Mouse (Mus musculus) ZHBTc4 (cell line): Measurements from ENCODE around the gene Polr3a.
A peak's percentile ranks its signal among the peaks of the same experiment; 100 is the strongest.

Experiments
- DNase-seq: peaks from one replicate; pipeline ENCODE4 v3.0.0-alpha.2; 2011; ENCODE audit warnings: low read depth, low spot score

Polr3a gene

GRCm38 (mm10) chr14:24486773-24487227, at the start of gene Polr3a, which contains the start of gene Rps24:
Polr3a (minus strand) TSS chr14:24487058.
Rps24 (plus strand) TSS chr14:24487125.
- peak; percentile 98 for DNase-seq

- DNase-seq, result no peak
These were observed 48.1 kb upstream of the Polr3a start for GRCm38 (mm10) chr14:24534865-24535545.

GRCm38 (mm10) chr14:24530228-24530627, 43.4 kb upstream of the Polr3a start:
- peak; percentile 76 for DNase-seq

- DNase-seq, result no peak
These were observed 39.6 kb upstream of the Polr3a start for GRCm38 (mm10) chr14:24526440-24526839.

- no peak for DNase-seq
These were observed 39.0 kb upstream of the Polr3a start for GRCm38 (mm10) chr14:24525677-24526415.

- DNase-seq, result no peak
These were observed 38.3 kb upstream of the Polr3a start for GRCm38 (mm10) chr14:24525137-24525536.

- no peak for DNase-seq
These were observed 34.7 kb upstream of the Polr3a start for GRCm38 (mm10) chr14:24521597-24521996.

GRCm38 (mm10) chr14:24512527-24513161, 25.8 kb upstream of the Polr3a start:
- no peak for DNase-seq

- DNase-seq, result no peak
These were observed 23.8 kb upstream of the Polr3a start for GRCm38 (mm10) chr14:24510679-24511078.

- peak; percentile 66 for DNase-seq
These were observed 23.4 kb upstream of the Polr3a start for GRCm38 (mm10) chr14:24510218-24510617.

- no peak for DNase-seq
These were observed 22.7 kb upstream of the Polr3a start for GRCm38 (mm10) chr14:24509557-24509956.

GRCm38 (mm10) chr14:24508070-24508773, 21.4 kb upstream of the Polr3a start:
- DNase-seq, result no peak

- DNase-seq, result no peak
These were observed 20.7 kb upstream of the Polr3a start for GRCm38 (mm10) chr14:24507452-24508069.

- DNase-seq, result peak; percentile 50
These were observed 14.4 kb upstream of the Polr3a start for GRCm38 (mm10) chr14:24501256-24501655.

- no peak for DNase-seq
These were observed 14.0 kb upstream of the Polr3a start for GRCm38 (mm10) chr14:24500845-24501186.

- DNase-seq, result peak; percentile 92
These were observed 13.4 kb upstream of the Polr3a start for GRCm38 (mm10) chr14:24500091-24500844.

- DNase-seq, result peak; percentile 55
These were observed 12.6 kb upstream of the Polr3a start for GRCm38 (mm10) chr14:24499478-24499877.

GRCm38 (mm10) chr14:24498561-24499255, 11.8 kb upstream of the Polr3a start:
- no peak for DNase-seq

- DNase-seq, result peak; percentile 58
These were observed 10.6 kb upstream of the Polr3a start for GRCm38 (mm10) chr14:24497443-24497842.

GRCm38 (mm10) chr14:24496507-24496906, 9.6 kb upstream of the Polr3a start:
- no peak for DNase-seq
